Mouse (Mus musculus) urinary bladder, adult 18-20 months (tissue): ENCODE results near the gene Ntn1.

Source experiments
- DNase-seq, 2 experiments: peaks; one replicate each; pipeline ENCODE4 v3.0.0; 2022; ENCODE audit warnings: low spot score in 2 of 2, mixed read lengths in 2 of 2

The Ntn1 gene

DNA sequence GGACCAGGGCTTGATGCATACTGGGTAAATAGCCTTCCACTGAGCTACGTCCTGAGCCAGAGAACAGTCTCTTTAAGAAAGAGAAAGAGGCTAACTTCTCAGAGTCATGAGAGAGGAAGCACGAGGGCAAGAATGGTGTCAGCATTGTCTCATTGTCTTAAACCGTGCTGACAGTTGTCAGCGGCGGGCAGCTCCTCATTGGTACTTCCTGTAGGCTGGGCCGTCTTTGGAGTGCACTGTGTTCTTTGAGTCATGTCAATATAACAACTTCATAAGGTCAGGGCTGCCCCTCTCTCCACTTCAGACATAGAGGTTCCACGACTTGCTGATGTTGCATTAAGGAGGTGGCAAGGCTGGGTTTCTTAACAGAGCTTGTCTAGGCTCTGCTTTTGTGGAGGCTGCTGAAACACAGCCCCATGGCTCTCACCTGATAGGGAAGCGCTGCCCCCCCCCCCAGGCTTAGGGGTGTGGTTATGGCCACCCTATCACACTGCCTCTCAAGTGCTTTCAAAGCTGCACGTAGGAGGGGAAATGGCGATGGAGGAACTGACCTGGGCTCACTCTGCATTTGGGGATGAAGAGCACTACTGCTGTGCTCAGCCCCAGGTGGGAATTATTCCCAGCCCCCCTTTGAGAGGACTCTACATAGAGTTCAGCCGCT is 6.8 kb upstream of the Ntn1 start:
- DNase-seq: no peak

DNA sequence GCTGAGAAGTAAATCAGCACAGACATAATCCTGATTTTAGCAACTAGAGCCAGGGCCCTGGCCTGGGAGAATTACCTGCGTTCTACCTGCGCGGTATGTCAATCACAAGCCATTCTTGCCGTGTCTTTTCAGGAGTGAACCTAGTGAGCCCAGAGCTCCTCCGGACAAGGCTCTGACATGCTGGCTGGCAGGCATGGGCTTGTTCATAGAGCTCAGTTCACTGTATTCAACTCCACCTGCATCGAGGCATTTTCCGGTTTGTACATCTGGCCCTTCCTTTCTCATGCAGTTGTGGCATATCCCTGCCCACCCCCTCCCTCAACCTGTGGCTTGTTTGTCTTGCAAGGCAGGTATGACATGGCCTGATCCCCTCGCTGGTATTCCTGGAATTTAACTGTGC is 5.0 kb upstream of the Ntn1 start:
- peak; percentile 29 to 49 for DNase-seq

DNA sequence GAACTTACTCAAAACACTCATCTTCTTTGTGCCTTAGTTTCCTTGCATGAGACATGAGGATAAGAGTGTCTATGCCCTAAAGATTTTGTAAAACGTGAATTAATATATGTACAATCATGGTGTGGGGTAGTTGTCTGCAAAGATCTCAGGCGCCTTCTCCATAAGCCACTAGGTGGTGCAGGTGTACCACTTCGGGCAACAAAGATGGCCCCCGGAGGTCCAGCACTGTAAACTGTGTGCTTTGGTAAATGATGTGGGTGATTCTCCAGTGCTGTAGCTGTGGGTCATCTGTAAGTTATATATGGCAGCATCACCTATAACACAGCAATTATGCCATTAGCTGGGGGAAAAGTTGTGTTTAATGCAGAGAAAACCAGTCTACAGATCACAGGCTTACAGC is 3.6 kb upstream of the Ntn1 start:
- DNase-seq: no peak

DNA sequence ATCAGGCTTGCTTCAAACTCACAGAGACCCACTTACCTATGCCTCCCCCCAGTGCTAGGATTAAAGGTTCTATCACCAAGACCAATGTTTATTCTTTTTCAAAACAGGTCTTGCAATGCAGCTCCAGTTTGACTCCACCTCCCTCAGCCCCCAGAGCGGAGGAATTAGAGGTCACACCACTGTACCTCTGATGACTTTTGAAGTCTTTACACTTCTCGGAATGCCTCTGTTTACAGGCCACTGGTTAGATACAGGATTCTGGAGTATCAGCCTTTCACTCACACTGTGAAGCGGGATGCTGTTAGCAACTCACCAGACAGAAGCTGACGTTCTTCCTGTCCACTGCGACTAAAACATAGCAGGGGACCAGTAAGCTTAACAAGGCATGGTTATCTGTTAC is 805 bp upstream of the Ntn1 start:
- no peak for DNase-seq

DNA sequence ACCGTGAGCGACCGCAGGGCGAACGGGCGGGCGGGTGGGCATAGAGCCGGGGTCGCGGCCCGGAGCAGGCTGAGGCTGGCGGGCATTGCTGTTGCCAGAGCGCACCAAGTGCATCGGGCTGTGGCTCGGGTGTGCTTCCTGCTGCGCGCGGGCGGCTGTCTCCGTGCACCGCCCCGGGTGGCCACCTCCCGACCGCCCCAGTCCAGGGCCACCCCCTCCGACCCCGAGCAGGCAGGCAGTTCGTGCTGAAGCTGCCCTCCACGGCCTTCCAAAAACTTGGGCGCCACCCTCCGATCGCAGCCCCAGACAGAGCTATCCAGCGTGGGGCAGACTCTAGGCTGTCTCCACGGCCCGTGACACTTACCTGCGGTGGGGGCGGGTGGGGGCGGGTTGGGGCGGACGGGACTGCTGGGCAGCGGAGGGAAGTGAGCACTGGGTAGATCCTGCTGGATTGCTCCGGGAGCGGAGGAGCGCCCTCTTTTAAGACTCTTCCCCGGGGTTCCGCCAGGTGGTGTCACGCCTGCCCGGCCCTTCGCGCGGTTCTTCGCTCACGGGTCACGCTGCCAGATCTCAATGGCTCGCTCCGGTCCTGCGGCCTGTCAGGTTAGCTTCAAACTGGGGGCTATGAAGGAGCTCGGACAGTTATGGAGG is 477 bp downstream of the Ntn1 start:
- DNase-seq: peak; percentile 24 to 48

DNA sequence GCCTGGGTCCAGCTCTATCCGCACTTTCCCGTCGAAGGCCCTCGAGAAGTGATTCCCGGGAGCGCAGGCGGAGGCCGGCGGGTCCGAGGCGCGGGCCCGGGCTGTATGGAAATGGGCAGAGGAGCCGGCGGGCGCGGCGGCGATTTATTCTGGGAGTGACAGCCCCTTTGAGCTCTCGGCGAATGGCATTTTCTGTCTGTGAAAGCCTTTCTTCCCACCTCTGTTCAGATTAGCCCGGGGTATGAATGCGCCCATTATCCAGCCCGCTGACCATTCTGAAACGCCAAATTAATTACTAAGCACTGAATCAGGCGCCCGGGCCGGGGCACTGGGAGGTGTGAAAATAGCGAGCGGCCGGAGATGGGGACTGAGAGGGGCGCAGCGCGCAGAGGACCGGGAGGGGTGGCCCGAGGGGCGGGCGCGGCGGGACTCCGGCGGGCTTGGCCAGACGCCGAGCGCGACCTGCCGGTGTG is 1.0 kb downstream of the Ntn1 start:
- no peak for DNase-seq

DNA sequence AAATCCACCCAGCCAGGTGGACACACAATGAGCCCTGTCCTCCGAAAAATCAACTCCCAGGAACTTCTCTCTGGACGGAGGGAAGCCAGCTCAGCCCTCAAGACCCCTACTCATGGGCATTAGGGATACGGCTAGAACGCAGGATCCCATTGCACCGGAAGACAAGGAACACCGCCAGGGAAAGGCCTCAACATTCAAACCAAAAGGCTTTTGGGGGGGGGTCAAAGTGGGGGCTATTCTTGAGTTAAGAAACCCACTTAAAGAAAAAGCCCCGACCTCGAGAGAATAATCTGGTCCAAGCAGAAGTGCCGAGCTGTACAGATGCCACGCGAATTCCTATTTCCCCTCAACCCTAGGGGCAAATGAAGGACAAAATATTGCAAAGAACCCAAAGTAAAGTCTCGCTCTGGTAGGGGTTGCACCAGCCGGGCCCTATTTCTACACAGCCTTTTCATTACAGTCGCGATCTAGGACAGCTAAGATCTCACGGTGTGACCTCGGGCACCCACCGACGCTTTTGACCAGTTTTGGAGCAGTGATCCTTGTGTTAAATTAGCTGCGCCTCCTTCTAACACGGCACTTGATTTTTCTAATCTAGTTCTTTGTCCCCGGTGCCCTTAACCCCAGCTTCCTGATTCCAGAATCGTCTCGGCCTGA is 1.6 kb downstream of the Ntn1 start:
- DNase-seq: no peak

DNA sequence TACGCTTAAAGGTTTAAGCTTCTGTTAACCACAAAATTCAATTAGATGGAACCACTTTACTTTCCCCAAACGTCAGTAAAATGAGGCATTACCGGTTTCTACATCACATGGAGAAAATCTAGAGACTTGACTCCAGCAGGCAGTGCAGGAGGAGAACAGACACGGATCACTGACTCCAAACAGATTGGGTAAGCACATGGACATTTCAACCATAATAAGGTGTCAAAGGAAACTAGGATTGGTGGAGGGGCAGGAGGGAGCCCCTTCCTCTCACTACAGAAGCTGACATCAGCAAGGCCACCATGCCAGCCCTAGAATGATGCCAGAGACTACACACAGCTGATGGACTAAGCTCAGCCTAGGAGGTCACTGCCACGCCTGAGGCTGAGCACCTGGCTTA is 5.1 kb downstream of the Ntn1 start:
- DNase-seq: no peak

DNA sequence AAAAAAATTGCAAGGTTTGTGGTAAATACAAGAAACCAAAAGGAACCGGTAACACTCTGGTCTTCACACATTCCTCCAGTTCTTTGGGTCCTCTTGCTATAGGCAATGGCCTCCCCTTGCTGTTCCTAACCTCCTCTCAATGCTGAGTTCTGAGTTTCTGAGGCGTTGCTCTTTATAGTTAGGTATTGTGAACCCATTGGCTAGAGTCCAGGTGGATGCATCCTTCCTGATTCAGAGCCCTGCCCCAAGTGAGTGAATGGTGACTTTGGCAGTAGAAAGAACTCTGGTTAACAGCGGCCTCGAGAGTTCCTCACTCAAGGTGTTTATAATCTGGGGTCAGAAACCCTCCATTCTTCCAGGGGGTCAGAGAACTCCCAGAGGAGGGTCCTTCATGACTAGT is 5.9 kb downstream of the Ntn1 start:
- no peak for DNase-seq

DNA sequence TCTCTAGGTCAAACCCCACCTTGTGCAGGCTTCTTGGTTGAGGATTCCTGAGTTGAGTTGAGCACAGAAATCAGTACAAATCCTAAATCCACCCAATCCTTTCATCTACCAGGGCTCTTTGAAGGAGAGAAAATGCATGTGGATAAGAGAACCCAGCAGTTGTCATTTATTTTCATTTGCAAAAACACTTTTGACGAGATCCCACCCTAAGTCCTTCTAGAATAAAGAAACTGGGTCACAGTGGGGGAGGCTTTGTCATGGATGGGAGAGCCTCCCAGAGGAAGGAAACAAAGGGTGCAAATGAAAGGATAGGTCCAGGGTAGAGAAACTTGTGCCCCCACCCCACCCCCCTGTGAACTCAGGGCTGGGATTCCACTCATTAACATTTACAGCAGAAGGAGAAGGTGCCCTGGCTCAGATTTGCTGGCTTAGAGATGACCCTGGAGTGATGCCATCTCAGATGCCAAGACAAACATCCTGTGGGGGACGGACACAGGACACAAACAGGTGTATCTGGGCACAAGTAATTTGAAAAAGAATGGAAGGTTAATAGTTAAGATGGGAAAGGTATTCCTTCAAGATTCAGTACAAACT is 6.6 kb downstream of the Ntn1 start:
- DNase-seq: no peak

DNA sequence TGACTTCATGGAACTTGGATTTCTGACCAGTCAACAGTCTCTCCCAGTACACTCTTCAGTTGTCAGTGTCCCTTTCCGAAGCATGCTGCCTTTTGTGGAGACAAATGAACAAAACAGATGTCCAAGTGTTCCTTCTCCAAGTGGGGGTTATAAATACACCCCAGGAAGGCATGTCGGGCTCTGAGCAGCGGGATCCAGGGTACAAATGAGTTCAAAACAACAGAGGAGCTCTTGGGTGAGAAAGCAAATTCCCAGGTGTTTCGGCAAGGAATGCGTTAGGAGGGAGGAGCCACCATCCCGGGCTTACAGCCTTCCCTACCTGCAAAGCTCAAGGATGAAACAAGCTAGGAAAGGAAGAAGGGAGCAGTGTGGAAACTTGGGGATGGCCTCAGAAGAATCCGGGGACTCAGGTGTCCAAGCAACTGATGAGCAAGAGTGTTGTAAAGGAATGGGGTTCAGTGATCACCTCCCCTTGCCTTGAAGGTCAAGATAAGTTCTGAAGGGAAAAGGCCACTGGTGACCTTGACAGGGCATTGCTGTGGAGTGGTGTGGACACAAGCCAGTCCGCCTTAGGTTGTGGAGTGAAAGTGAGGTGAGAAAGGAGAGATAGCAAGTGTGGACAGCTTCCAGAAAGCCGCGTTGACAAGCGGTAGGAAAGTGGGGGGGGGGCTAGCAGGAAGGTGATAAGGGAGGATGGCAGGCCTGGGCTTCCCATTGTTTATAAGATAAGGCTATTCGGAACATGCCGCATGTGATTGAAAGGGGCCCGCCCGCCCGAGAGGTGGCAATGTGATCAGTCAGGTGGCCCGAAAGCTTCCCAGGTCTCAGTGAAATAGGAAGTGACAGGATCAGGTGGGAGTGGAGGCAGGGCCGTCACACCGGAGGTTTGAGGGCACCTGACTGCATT is 10.0 kb downstream of the Ntn1 start:
- DNase-seq: no peak

DNA sequence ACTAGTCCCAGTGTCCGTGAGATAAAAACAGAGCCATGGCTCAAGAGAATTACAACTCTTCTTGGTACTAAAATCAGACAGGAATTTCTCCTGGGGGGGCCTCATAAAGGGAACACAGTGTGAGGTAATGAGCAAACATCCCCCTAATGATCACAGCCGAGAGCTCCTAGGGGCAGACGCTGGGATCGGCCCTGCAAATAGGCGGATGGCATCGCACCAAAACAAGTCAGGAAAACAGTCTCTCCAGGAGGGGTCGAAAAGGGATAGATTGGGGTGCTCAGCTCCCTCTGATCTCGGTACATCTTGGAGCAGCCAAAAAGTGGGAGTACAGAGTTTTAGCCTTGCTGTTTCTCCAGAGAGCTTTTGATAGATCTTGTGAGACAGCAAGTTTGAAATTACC is 11.0 kb downstream of the Ntn1 start:
- DNase-seq: no peak

DNA sequence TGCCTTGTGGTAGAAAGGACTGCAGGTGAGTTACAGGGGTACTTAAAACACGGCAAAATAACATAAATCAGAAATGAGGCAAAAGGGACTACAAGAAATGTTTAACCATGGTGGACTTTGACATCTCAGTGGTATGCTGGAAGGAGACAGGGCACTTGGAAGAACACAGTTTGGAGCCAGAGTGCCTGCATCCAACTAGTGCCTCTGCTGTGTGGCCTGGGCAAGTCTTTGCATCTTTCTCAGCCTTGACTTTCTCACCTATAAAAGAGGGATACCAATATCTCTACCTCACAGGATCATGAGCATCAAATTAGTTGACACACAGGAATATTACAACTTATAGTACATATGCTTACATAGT is 12.0 kb downstream of the Ntn1 start:
- DNase-seq: no peak

DNA sequence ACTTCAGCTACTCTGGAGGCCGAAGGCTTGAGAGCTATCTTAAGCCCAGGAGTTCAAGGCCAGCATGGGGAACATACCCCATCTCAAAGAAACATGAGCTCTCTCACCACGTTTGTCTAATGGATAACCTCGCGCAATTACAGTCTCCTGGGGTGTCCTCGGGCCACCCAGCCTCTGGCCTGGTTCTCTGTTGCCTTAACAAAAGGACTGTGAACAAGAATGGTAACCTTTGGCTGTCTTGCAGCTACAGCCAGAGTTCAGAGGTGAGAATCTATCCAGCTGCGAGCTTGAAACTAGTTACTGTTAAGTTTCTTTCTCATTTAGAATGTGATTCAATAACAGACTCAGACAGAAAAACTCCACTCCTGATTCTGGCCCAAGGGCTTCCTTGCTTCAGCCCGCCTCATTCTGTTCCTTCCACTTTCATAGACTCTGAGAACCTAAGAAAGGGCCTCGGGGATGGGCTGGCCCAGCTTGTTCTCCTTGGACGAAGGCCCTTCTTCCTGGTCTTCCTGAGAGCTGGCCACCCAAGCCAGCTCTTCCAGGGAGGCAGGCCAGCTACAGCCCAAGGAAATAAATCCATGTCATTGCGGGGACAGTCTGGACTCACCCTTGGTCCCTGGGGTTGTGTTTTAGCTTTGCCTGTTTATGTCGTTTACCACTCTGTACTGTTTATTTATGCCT is 12.5 kb downstream of the Ntn1 start:
- no peak for DNase-seq

DNA sequence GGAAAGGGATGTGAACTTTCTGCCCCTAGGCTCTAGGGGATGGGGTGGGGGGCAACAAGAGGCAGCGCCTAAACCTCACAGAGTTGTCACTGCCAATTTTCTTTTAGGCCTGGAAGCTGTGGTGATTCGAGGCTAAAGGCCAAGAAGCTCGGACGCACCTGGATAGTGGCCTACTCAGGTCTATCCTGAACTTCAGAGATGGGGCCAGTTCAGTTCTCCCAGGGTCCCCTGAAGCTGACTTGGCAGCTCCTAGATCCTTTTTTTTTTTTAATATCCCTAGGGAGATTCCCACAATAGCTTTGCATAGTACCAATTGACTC is 13.2 kb downstream of the Ntn1 start:
- DNase-seq: no peak

DNA sequence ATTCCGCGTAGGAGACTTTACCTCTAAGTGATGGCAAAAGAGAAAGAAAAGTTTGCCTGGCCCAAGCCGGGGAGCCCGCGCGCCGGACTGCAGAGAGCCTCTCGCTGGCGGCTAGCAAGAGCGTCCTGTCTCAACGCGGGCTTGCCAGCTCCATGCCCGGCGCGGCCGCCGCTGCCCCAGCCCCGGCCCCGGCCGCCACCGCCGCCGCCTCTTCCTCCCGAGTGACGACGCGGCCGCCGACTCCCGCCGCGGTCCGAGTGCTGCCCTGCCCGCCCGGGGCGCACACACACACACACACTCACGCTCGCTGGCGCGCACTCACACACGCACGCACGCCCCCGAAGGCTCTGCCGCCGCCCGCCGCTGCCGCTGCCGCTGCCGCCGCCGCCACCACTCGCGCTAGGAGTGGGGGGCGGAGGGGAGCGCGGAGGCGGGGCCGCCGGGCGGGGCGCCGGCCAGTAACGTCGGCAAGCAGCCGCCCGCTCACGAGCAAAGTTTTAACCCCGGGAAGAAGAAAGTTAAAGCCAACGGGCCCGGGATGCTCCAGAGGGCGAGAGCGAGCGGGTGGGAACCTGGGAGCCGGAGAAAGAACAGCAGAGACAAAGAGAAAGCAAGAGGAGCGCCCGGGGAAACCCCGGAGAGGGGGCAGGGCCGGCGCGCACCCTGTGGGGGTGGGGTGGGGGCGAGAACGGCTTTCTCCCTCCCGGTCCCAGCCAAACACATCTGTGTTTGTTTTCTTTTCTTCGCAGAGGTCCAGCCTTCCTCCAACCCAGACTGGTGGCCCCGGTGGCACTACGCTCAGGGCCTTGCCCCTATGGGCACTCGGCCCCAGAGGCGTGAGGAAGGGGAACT is 13.8 kb downstream of the Ntn1 start:
- peak in 1 of 2 experiments; percentile 49 for DNase-seq

DNA sequence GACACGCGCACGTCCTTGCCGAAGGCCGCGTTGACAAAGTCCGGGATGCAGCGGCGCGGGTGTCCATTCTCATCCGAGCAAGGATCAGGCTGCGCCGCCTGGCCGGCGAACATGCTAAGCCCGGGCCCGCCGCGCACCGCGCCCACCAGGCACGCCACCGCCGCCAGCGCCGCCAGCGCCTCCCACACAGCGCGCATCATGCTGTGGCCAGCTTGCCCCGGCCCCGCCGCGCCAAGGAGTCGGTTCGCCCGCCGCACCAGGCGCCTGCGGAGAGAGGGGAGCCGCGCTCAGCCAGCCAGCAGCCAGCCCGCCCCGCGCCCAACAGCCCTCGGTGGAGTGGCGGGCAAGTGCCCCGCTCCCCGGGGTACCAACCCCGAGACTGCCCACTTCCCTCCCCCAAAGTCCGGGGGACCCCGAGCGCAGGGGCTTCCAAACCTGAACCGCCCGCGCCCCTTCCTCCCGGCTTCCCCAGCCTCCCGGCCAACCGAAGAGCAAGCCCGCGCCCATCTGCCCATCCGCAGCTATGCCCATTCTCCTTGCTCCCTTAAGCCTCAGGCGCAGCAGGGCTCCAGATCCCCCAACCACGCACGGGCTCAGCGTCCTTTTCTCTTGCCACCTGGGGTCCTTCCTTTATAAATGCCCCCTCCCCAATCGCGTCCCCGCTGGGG is 14.6 kb downstream of the Ntn1 start:
- DNase-seq: peak in 1 of 2 experiments; percentile 41

DNA sequence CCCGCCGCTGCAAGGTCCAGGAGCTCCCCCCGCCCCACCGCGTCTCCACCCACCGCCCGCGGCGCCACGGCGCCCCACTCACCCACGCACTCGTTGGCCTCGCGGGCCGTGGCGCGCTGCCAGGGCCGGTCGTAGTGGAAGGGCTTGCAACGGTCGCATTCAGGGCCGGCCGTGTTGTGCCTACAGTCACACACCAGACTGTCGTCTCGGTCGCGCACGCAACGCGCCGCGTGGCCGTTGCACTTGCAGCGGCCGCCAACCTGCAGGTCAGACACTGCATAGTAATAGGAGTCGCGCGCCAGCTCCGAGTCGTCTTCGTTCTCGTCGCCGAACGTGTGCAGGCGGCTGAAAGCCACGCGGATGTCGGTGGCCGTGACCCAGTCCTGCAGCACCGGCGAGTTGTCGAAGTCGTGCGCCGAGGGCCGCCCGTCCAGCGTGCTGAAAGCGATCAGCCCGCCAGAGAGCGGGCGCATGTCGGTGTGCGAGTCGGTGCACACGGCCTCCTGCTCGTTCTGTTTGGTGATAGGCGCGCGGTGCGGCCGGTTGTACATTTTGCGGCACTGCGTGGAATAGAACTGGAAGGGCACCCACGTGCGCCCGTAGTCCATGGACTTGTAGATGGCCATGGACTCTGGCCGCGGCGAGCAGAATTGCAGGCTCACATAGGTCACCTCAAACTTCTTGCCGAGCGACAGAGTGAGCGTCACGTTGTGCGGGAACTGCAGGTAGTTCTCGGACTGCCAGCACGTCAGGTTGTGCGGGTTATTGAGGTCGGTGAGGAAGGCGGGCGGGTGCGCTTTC is 15.4 kb downstream of the Ntn1 start:
- peak in 1 of 2 experiments; percentile 42 for DNase-seq

DNA sequence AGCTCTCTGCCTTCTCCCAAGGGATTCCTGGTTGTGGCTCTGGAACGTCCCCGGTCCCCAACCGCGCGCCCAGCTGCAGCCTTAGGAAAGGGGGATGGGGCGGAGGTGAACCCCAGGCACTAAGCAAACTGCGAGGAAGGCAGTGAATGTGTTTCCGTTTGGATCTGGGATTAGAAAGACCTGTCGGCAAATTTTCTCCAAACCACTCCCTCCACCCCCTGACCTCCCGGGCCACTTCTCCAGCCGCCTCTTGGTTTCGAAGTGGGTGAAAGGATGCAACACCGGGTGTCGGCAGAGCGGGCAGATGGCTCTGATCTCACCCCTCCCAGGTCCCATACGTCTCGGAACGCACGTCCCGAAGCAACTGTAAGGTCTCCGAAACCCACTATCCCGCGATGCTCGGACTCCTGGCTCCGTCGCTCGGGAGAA is 16.0 kb downstream of the Ntn1 start:
- DNase-seq: peak in 1 of 2 experiments; percentile 18
